Mouse (Mus musculus): Measurements from ENCODE around the gene Gm13178. TPM values are rescaled to one million over a fixed set of nuclear protein-coding genes. Genes with fewer than 3 reads are reported as not detected.

Gm13178 gene
- not detected for polyA plus RNA-seq (2017; shearing (Covaris generic))

GRCm38 (mm10) chr4:144721304-144721703 lies at the start of gene Gm13178:
Gm13178 (minus strand) TSS chr4:144721404.

GRCm38 (mm10) chr4:144686268-144686667 lies 34.9 kb downstream of the Gm13178 start, which contains the start of gene Gm436:
Gm436 (minus strand) TSS chr4:144686368.

Other genes starting within 250 kb of the Gm13178 start
- not detected for gene 9430007A20Rik, start 201.6 kb downstream of the Gm13178 start, polyA plus RNA-seq (2017; shearing (Covaris generic))
- gene Gm13124, start 156.3 kb downstream of the Gm13178 start, polyA plus RNA-seq (2017; shearing (Covaris generic)), result not detected
- not detected for gene Aadacl4, start 107.7 kb downstream of the Gm13178 start, polyA plus RNA-seq (2017; shearing (Covaris generic))
- gene Gm436, start 35.0 kb downstream of the Gm13178 start, polyA plus RNA-seq (2017; shearing (Covaris generic)), result not detected
- gene Gm438, start 65.2 kb upstream of the Gm13178 start, polyA plus RNA-seq (2017; shearing (Covaris generic)), result not detected
- 19.9 TPM for gene Dhrs3, start 171.4 kb upstream of the Gm13178 start, polyA plus RNA-seq (2017; shearing (Covaris generic))